Mouse (Mus musculus): ENCODE results near the gene Max.

- no peak for TF ChIP-seq CTCF (IDR thresholded peaks at IDR 0.05; ENCODE audit: extremely low read depth, insufficient read depth, insufficient read length, insufficient replicate concordance)
- no peak for TF ChIP-seq POLR2A (IDR thresholded peaks at IDR 0.05; ENCODE audit: low read depth, low read length)
Measured at GRCm38 (mm10) chr12:76916163-76916562, 45.8 kb downstream of the Max start.

Data from spleen, adult 2 months (tissue).